Mouse (Mus musculus) kidney, adult 18-20 months (tissue): ENCODE data around the gene Fndc7.
A peak's percentile ranks its signal among the peaks of the same experiment; 100 is the strongest.
"Not testable (repeated sequence)": the region's sequence is repeated elsewhere in the genome, so short reads cannot be mapped to it uniquely, and the experiment has no call there.

Experiments used
- DNase-seq: peaks from one replicate; pipeline ENCODE4 v3.0.0; 2021

Fndc7 gene

DNA sequence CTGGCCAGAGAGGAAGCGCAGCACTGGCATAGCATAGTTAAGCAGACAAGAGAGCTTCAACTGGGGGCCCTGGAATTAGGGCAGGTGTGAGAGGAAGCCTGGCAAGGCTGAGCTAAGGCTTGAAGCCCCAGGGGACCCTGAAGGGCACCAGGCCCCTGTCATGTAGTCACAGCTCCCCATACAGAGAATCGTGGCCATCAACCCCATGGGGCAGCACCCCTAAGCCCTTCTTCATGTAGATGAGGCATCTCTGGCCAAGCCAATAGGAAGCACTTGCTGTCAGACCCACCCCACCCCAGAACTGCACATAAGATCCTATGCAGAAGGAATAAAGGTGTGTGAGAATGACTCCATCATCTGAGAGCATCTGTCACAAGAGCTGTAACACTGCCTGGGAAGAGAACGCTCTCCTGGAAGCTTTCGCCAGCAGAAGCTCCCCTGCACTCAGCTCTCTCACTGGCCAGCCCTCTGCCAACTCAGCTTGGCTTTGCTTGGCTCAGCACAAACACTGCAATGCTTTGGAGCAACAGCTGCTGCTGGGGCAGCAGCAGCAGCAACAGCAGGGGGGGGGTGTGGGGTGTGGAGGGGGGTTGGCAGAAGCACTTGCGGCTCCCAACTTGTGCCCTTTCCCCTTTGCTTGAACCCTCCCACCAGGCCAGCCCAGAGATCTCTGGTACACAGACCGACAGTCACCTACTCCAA lies 37.7 kb downstream of the Fndc7 start:
- no peak for DNase-seq

DNA sequence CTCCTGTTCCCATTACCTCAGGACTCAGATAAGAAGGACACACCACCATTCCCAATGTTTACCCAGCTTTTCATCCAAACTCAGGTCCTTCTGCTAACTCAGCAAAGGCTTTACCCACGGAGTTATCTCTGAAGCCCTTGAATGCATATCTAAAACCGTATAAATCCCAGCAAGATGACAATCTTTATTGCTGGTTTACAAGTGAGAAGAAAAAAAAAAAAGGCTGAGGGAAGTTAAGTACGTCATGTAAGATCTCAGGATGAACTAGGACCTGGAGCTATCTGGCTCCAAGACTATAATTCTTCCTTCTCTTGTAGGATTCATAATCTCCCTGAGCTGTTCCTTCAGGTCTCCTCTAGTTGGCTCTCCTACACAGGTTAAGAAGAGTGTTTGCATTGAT lies 38.3 kb downstream of the Fndc7 start:
- no peak for DNase-seq

DNA sequence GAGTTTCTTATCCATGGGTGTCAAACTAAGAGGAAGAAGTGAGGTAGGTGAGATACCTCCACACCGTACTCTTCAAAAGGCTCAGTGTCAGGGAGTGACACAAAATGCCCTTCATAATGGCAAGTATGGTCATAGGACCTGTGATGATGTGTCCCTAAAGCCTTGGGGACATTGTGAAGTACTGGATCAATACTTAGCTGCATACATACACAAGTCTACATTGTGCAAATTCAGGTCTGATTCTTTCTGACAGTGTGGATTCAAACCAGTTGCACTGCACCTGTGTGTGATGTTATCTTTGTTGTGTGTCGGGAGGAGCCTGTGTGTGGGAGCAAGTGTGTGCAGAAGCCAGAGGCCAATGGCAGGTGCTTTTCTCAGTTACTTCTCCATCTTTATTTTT lies 38.7 kb downstream of the Fndc7 start:
- DNase-seq, result no peak

DNA sequence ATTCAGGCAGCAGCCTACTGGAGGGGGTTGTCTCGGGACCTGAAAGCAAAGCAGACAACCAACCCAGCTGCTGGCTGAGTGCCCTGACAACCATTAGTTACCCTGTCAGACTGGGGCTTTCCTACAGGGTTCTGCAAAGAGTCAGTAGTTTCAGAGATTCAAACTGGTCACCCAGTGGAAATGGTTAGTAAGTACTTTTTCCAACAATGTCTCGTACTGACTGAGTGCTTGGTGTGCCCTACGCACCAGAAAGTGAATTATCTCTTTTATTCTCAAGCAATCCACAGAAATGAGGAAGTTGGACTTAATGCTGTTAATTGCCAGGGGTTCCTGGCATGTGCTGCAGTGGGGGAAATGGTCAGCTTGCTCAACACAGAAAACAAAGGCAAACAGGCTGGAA lies 39.3 kb downstream of the Fndc7 start:
- DNase-seq, result no peak

DNA sequence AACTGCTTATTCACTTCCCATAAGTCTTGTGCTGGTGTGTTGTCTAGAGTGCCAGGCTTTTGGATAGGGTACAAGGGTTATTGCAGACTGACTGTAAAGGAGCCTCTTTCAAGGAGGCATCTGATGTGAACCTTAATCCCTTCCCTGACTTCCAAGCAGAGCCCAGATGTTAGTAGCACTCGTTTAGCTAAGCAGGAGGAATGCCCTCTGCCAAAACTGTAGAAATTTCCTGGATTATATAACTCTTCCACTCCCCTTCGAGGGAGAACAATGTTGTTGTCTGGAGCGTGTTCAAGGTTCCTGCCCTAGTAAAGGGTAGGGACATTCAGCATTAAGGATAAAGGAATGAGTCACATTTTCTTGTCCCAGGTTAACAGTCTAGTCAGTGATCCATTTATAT lies 43.2 kb downstream of the Fndc7 start:
- DNase-seq, result no peak

DNA sequence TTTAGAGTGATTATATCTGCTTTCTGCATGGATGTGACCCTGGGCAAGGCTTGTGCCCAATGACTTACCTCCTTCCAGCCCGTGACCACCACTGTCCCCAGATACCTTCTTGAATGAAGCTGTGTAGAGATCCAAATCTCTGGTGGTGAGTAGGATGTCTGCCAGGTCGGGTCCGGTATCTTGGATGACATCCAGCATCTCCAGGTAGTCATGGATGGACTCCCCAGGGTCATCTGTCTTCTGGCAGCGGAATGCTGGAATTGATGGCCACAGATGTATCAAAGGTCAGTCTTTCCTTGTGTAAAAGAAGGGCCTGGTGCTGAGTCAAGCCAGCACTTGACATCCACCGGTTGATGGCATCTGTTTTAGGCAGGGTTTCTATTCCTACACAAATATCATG lies 45.3 kb downstream of the Fndc7 start:
- DNase-seq, result peak; percentile 53

DNA sequence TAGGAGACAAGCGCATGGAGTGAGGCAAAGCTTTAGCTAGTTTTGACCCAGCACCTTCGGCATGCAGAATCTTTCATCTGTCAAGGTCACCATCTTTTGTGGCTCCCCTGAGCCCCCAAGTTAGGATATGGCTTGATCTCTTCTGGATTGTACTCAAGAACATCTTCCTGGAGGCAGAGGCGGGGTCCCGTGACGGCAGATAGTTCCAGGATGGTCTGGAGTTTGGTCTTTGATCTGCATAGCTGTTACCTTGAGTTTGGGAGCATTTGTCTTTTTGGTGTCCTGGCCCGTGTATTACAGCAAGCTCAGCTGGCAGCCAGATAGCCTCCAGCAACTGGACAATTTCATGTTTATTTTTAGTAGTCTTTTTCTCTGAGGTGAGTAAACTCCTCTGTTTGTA lies 45.8 kb downstream of the Fndc7 start:
- no peak for DNase-seq

DNA sequence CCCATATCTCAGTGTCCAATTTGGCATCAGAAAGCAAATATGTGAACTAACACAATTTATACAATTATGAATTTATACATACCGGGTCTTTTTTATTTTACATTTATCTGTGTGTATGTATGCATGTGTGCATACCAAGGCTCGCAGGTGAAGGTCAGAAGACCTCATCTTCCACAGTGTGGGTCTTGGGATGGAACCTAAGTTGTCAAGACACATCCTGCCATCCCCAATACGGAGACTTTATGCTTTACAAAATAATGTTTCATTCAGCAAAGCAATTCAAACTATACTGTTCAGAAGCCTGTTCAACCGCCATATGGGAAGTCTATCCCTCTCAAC lies 49.1 kb downstream of the Fndc7 start:
- no peak for DNase-seq

DNA sequence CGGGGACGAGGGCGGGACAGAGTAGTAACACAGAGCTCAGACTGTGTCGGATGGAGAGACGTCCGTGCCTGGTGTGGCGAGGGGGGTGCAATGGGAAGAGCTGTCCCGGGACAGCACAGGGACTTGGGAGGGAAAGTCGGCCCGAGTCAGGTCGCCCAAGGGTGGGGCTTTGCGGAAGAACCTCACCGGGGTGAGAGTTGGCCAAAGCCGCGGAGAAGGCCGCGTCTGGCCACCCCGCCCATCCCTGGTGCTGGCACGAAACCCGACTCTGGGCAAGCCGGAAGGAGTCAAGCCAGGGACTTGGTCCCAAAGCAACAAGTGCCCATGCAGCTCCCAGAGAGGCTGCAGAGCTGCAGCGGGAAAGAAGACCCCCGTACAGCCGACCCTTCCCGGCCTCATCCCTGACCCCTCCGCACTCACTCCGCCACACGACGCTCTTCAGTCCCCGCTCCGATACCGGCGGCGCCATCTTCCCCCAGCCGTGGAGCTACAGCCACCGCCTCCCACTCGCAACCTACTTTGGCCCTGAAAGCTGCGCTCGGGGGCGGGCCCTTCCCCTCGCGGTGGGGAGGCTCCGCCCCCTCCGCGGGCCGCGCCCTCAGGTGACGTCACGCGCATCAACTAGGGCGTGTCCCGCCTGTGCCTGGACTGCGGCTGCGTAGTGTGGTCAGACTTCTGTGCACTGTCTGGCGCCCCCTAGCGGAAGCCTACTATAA lies 49.6 kb downstream of the Fndc7 start, which contains the start of gene Stxbp3:
Stxbp3 (minus strand) TSS at position 527 of the 716 bp plus-strand sequence.
- peak; percentile 99 for DNase-seq

DNA sequence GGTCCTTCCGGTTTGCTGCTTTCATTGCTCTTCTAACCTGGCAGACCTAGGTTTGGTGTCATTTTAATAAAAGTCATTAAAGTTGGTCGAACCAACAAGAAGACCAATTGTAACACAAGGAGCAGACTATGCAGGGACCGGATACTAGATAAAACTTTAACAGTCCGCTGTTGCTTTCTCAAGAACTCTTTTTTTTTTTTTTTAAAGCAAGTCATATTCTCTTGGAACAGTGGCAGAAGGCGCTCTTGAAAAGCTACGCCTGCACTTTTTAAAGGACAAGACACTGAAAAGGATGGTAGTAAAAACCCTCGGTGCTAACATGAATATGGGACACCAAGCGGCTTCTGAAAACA lies 50.2 kb downstream of the Fndc7 start:
- DNase-seq, result no peak

DNA sequence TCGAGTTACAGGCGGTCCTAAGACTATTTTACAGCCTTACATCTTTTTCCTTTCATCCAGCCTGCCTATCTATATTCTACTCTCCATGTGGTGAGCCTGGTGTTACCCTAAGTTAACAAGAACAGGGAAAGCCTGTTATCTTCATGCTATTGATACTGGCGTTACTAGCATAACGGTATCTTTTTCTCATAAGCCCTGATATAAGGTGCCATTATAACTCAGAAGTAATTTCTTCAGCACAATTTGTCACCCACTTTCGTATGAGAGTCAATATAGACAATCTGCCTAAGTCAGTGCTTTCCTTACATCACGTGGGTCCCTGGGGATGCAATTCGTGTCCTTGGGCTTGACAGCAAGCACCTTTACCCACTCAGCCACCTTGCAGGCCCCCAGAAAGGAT lies 50.8 kb downstream of the Fndc7 start:
- no peak for DNase-seq

DNA sequence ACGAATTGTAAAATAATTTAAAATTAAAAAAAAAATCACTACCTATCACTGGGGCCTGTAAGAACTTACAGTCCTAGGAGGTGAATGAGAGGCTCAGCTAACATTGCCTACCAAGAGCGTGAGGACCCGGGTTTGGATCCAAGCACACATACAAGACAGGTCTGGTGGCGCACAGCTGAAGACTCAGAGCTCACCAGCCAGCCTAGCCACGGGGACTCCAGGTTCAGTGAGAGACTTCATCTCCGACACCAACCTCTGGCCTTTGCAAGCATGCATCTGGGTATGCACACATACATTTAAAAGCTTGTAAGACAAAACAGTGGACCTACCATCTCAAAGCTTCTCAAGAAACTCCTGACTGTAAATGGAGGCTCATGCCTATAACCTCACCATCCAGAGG lies 52.9 kb downstream of the Fndc7 start:
- no peak for DNase-seq

DNA sequence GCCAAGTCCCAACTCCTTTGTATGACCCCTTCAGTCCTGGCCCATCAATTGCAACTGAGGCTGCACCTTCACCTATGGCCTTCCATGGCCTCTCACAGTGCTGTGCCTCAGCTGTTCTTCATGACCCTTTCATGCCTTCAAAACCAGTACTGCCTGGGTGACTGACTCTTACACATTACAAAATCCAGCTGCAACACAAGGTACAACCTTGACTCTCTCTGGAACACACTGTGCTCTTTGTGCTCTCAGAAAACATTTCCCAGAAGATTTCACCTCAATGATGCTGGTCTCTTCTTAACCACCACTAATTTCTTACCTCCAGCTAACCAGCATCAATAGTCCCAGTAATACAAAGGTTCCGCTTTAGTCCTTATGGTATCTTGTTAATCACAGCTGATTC lies 56.1 kb downstream of the Fndc7 start:
- DNase-seq, result not testable (repeated sequence)

DNA sequence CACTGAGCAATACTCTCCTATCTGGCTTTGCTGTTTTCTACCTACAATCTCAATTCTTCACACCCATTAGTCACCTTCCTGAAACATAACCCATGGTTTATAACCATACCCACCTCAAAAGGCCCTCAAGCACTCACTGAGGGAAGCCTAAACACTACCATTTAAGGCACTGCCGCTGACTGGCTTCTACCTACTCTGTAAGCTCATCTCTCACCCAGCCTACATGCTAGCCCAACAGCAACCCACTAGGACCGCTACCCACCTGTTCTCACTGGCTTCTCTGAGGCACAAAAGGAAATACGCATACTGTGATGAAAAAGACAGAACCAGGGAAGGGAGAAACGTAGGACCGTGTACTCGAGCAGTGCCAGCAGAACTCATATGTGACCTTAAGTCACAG lies 58.1 kb downstream of the Fndc7 start:
- DNase-seq, result no peak

DNA sequence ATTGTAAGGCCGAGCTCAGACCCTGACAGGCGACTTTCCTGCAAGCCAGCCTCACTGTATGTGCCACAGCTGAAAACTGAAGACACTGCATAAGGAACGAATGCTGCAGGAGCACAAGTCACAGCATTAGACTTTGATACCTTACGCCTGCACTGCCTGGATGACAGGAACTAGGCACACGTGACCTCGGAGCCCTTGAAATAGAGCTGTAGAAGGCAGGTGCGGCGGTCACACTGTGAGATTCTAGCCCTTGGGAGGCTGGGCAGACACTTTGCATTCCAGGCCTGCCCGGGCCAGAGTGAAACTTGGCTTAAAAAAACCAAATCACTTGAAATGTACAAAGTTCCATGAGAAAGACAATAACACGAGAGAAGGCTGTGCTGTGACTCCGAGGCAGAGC lies 59.3 kb downstream of the Fndc7 start:
- peak; percentile 69 for DNase-seq

DNA sequence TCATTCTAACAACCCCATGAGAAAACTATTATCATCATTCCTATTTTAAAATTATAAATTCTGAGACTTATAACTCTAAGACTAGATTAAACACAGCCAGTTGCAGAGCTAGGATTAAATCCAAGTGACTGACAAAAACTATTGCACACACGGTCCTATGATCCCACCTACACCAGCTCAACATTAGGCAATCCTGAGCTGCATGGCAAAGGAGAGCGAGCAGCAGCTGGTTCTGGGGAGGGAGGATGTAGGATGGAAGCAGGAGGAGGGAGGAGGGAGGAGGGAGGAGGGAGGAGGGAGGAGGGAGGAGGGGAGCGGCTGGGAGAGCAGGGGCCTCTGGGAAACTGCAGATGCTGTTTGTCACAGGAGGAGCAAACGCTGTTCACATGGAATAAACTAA lies 74.2 kb downstream of the Fndc7 start:
- DNase-seq, result no peak

DNA sequence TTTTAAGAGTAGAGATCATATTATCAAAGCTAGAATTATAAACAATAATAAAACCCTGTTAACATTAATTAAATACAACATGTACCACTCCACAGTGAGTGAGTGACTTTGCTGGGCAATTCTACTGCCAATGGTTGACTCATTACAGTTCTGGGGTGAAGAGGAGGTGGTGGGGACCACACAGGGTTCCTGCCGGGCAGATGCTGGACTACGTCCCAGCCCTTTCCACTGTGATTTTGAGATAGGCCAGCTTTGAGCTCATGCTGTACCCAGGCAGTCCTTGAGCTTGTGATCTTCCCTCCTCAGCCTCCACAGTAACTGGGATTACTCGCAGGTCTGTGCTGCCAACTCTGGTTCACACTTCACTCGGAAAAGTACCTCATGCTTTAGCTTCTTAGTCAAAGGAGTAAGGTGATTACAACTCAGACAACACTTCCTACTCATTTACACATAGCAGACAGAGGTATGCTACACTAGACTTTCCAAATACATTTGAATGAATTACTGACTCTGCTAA lies 79.0 kb downstream of the Fndc7 start:
- DNase-seq, result no peak

DNA sequence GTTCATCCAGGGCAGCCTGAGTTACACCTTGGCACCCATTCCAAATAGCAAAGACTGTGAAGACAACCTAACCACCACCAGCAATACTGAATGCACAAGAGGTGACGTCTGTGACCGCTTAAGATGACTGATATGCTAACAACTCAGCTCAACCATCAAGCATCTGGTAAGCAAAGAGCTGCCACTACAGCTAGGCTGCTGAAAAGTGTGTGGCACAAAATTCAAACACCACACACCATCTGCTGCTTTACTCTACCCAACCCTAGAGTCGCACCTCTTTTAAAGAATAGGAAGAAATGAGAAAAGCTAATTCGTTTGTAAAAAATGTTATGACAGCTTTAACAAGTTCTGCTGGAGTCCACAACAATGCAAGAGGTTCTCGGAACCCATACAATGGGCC lies 84.2 kb downstream of the Fndc7 start:
- no peak for DNase-seq
